Mouse (Mus musculus): ENCODE measurements around the gene Thsd4. TPM values are rescaled to one million over a fixed set of nuclear protein-coding genes. Genes with fewer than 3 reads are reported as not detected.
"Not testable (repeated sequence)": the region's sequence is repeated elsewhere in the genome, so short reads cannot be mapped to it uniquely, and the experiment has no call there.

The Thsd4 gene
- total RNA-seq, 2 experiments from 2014 or later: 10.1 to 12.4 TPM

- DNase-seq: no peak
- intact Hi-C loops (cut with DNase I): no loop called here
Measured at GRCm38 (mm10) chr9:60176311-60176710, 345.5 kb downstream of the Thsd4 start.

GRCm38 (mm10) chr9:60172459-60173060, 349.3 kb downstream of the Thsd4 start:
- intact Hi-C loops (cut with DNase I): not testable (repeated sequence)
- peak; percentile 9 for DNase-seq

- DNase-seq: peak; percentile 24
- intact Hi-C loops (cut with DNase I): loop anchor here (10.0 kb wide), 2 partner anchors 172 to 202 kb away; partner anchors contain the start of gene Nr2e3
Measured at GRCm38 (mm10) chr9:60166990-60167389, 354.9 kb downstream of the Thsd4 start.

GRCm38 (mm10) chr9:60160855-60161254, 361.0 kb downstream of the Thsd4 start:
- no peak for DNase-seq
- intact Hi-C loops (cut with DNase I): loop anchor here (10.0 kb wide), 2 partner anchors 166 to 196 kb away; partner anchors contain the start of gene Nr2e3

GRCm38 (mm10) chr9:60160194-60160593, 361.7 kb downstream of the Thsd4 start:
- intact Hi-C loops (cut with DNase I): loop anchor here (10.0 kb wide), 2 partner anchors 165 to 195 kb away; partner anchors contain the start of gene Nr2e3
- DNase-seq: no peak

GRCm38 (mm10) chr9:60152990-60153389, 368.9 kb downstream of the Thsd4 start:
- no peak for DNase-seq
- intact Hi-C loops (cut with DNase I): no loop called here

- intact Hi-C loops (cut with DNase I): no loop called here
- DNase-seq: no peak
Measured at GRCm38 (mm10) chr9:60151897-60152627, 369.8 kb downstream of the Thsd4 start.

- intact Hi-C loops (cut with DNase I): no loop called here
Measured at GRCm38 (mm10) chr9:60150511-60150910, 371.3 kb downstream of the Thsd4 start.

GRCm38 (mm10) chr9:60148988-60149387, 372.9 kb downstream of the Thsd4 start:
- intact Hi-C loops (cut with DNase I): no loop called here
- no peak for DNase-seq

More at GRCm38 (mm10) chr9:60150511-60150910, 371.3 kb downstream of the Thsd4 start:
- no peak for DNase-seq

- DNase-seq: no peak
- intact Hi-C loops (cut with DNase I): no loop called here
Measured at GRCm38 (mm10) chr9:60147401-60147800, 374.4 kb downstream of the Thsd4 start.

GRCm38 (mm10) chr9:60143816-60144215, 378.0 kb downstream of the Thsd4 start:
- no peak for DNase-seq

GRCm38 (mm10) chr9:60141081-60141514, 380.7 kb downstream of the Thsd4 start:
- intact Hi-C loops (cut with DNase I): no loop called here
- no peak for DNase-seq

More at GRCm38 (mm10) chr9:60143816-60144215, 378.0 kb downstream of the Thsd4 start:
- intact Hi-C loops (cut with DNase I): no loop called here

GRCm38 (mm10) chr9:60140411-60140810, 381.4 kb downstream of the Thsd4 start:
- no peak for DNase-seq
- intact Hi-C loops (cut with DNase I): no loop called here

GRCm38 (mm10) chr9:60139446-60139845, 382.4 kb downstream of the Thsd4 start:
- DNase-seq: no peak
- intact Hi-C loops (cut with DNase I): no loop called here

- intact Hi-C loops (cut with DNase I): no loop called here
- DNase-seq: no peak
Measured at GRCm38 (mm10) chr9:60129235-60129991, 392.4 kb downstream of the Thsd4 start.

GRCm38 (mm10) chr9:60126961-60127360, 394.9 kb downstream of the Thsd4 start:
- intact Hi-C loops (cut with DNase I): no loop called here
- no peak for DNase-seq

GRCm38 (mm10) chr9:60124102-60124501, 397.7 kb downstream of the Thsd4 start:
- intact Hi-C loops (cut with DNase I): no loop called here
- no peak for DNase-seq

- no peak for DNase-seq
- intact Hi-C loops (cut with DNase I): no loop called here
Measured at GRCm38 (mm10) chr9:60123066-60123465, 398.8 kb downstream of the Thsd4 start.

- intact Hi-C loops (cut with DNase I): no loop called here
- DNase-seq: no peak
Measured at GRCm38 (mm10) chr9:60119846-60120245, 402.0 kb downstream of the Thsd4 start.

- intact Hi-C loops (cut with DNase I): no loop called here
- DNase-seq: no peak
Measured at GRCm38 (mm10) chr9:60117831-60118230, 404.0 kb downstream of the Thsd4 start.

GRCm38 (mm10) chr9:60115711-60116247, 406.1 kb downstream of the Thsd4 start:
- intact Hi-C loops (cut with DNase I): no loop called here
- DNase-seq: no peak
